Mouse (Mus musculus) megakaryocyte, embryonic 14.5 days (primary cell): ENCODE measurements around the gene Mef2c.

Source experiments
- FLI1 ChIP-seq: IDR thresholded peaks from 2 replicates; pipeline ENCODE4 v1.6.1; 2012; ENCODE audit warnings: low read length, inconsistent platforms, mixed read lengths
- GATA1 ChIP-seq: IDR thresholded peaks from 3 replicates; pipeline ENCODE4 v1.6.1; 2012; ENCODE audit warnings: mixed read lengths, low read length, inconsistent platforms, borderline replicate concordance

DNA sequence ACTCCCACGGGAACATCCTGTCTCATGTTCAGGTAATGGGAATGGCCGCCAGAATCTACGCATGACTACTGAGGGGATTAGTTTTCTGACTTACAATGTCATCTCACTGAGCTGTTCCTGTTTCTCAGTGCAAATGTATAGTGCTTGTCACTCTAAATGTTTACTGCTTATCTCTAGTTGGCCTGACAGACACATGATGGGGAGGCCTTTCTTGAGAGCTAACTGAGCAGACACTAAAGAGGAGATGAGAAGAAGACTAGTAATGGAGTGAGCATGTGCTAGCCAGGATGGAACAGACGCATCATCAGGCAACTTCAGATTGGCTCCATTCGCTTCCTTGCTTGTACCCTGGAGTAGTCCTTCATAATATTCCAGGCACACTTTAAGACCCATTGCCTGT, 43.0 kb downstream of the Mef2c start:
- no peak for TF ChIP-seq GATA1
- no peak for TF ChIP-seq FLI1
